Mouse (Mus musculus) spleen, adult 2 months (tissue): ENCODE data around the gene Rpusd1.

ENCODE experiments used
- CTCF ChIP-seq: fragments of 200-500 bp; IDR thresholded peaks from 2 replicates; pipeline ENCODE4 v1.5.1; 2011; ENCODE audit warnings: mild to moderate bottlenecking, inconsistent platforms; ENCODE audit not compliant: insufficient read depth, insufficient read length, insufficient replicate concordance; ENCODE audit errors: extremely low read depth
- POLR2A ChIP-seq: fragments of 200-500 bp; IDR thresholded peaks from 2 replicates; pipeline ENCODE4 v1.6.1; 2011; ENCODE audit warnings: low read depth, low read length, inconsistent platforms

DNA sequence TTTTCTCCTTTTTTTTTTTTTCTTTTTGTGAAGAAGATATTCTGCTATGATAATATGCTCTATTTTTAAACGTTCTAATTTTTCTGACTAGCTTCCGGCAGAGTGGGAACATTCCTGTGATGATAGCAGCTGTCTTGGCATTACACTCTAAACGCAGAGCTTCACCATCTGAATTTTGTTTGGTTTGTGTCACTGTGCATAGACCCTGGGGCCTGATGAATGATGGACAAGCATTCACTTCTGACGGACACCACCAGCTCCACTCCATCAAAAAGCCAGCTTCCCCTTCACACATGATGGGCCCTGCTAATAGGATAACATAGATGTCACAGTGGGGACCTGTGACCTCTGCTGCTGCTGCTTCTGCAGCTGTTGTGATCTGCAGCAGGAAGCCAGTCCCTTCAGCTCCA is 34.1 kb downstream of the Rpusd1 start:
- TF ChIP-seq CTCF, result no peak
- TF ChIP-seq POLR2A, result no peak
